Mouse (Mus musculus) gastrocnemius, adult 18-20 months (tissue): ENCODE results near the gene Cyp3a11. TPM values are rescaled to one million over a fixed set of nuclear protein-coding genes. Genes with fewer than 3 reads are reported as not detected.
"Not testable (repeated sequence)": the region's sequence is repeated elsewhere in the genome, so short reads cannot be mapped to it uniquely, and the experiment has no call there.

ENCODE experiments used
- DNase-seq: peaks from one replicate; pipeline ENCODE4 v3.0.0; 2021; ENCODE audit warnings: low spot score
- long read RNA-seq, 2 experiments: library from polyadenylated mRNA; stranded (forward); transcript quantifications; one replicate each; pipeline ENCODE4 v2.0.0; 2021
- total RNA-seq, 2 experiments: library from RNA; stranded (reverse); gene quantifications; 2 replicates each; pipeline ENCODE4 v1.2.3; 2021

Gene Cyp3a11
- under 1 TPM in 1 of 2 experiments, not detected in 1; 0.83 TPM for total RNA-seq
- long read RNA-seq, experiment 1, result 0 reads
- long read RNA-seq, experiment 2, result 0 reads

GRCm38 (mm10) chr5:145879688-145880087, at the start of gene Cyp3a11:
Gene Cyp3a11, minus strand, starts transcription at chr5:145879964.
- DNase-seq, result no peak

GRCm38 (mm10) chr5:145912912-145913311, 33.1 kb upstream of the Cyp3a11 start:
- DNase-seq, result no peak

GRCm38 (mm10) chr5:145911781-145912180, 32.0 kb upstream of the Cyp3a11 start:
- DNase-seq, result no peak

GRCm38 (mm10) chr5:145906937-145907336, 27.2 kb upstream of the Cyp3a11 start:
- DNase-seq, result not testable (repeated sequence)

GRCm38 (mm10) chr5:145904535-145904934, 24.8 kb upstream of the Cyp3a11 start:
- no peak for DNase-seq

- no peak for DNase-seq
Measured at GRCm38 (mm10) chr5:145903349-145903748, 23.6 kb upstream of the Cyp3a11 start.

GRCm38 (mm10) chr5:145900436-145900990, 20.7 kb upstream of the Cyp3a11 start:
- no peak for DNase-seq

- no peak for DNase-seq
Measured at GRCm38 (mm10) chr5:145897271-145897670, 17.5 kb upstream of the Cyp3a11 start.

- DNase-seq, result no peak
Measured at GRCm38 (mm10) chr5:145881207-145881606, 1.4 kb upstream of the Cyp3a11 start.

GRCm38 (mm10) chr5:145867433-145867832, 12.3 kb downstream of the Cyp3a11 start:
- DNase-seq, result not testable (repeated sequence)

GRCm38 (mm10) chr5:145805796-145806195, 74.0 kb downstream of the Cyp3a11 start, which contains the start of gene Cyp3a44:
Gene Cyp3a44, minus strand, starts transcription at chr5:145805874.
- not testable (repeated sequence) for DNase-seq

Other genes with a start within 250 kb of the Cyp3a11 start
- not detected for gene Cyp3a41a, start 159.8 kb downstream of the Cyp3a11 start, total RNA-seq
- not detected for gene Cyp3a44, start 74.1 kb downstream of the Cyp3a11 start, total RNA-seq
- gene Cyp3a25, start 129.7 kb upstream of the Cyp3a11 start, total RNA-seq, result under 1 TPM in 1 of 2 experiments, not detected in 1; 0.43 TPM
- gene Cyp3a59, start 199.3 kb upstream of the Cyp3a11 start, total RNA-seq, result not detected